Mouse (Mus musculus): ENCODE measurements at regions not wholly inside any gene's neighbourhood (a gene's known extent, or its start where the extent isn't known, plus 50 kb on each side); places are given as distances from the start of the nearest gene placed in this dataset.

- H3K36me3 ChIP-seq (replicated peaks; ENCODE audit: control insufficient read depth, insufficient read depth, low read depth), result no peaks in the 10 kb centered on the region
- DNase-seq (ENCODE audit: low read depth in 3 of 3, low spot score in 3 of 3) (no peak), ATAC-seq (ENCODE audit: insufficient read depth) (no peak)
These were observed 62.6 kb downstream of the Mcfd2 start for GRCm38 (mm10) chr17:87202958-87203720.

GRCm38 (mm10) chr17:87202490-87202889, 63.2 kb downstream of the Mcfd2 start:
- 20% methylated on average over 6 of the region's 6 CpGs for WGBS (ENCODE audit: insufficient replicate concordance)
- no peak overlapping the region for H3K9ac ChIP-seq (replicated peaks)
- DNase-seq (ENCODE audit: low read depth in 3 of 3, low spot score in 3 of 3), result peak in 1 of 3 experiments; percentile 20

More at GRCm38 (mm10) chr17:87202958-87203720, 62.6 kb downstream of the Mcfd2 start:
- 32% methylated on average over 5 of the region's 5 CpGs for WGBS (ENCODE audit: insufficient replicate concordance)
- no peaks in the 10 kb centered on the region for H3K27me3 ChIP-seq (ENCODE audit: control insufficient read depth, insufficient read depth, low read length)
- no peak overlapping the region for H3K27ac ChIP-seq
- H3K4me1 ChIP-seq (replicated peaks; ENCODE audit: control insufficient read depth in 2 of 2, insufficient read depth in 2 of 2, low read length in 1 of 2), result peaks cover 0 to 16% of the 10 kb centered on the region in 2 experiments; a peak in 2 of 4 replicates
- H3K9ac ChIP-seq (replicated peaks), result no peak overlapping the region
- H3K9me3 ChIP-seq (ENCODE audit: control insufficient read depth, low read length), result no peaks in the 10 kb centered on the region
- H3K4me3 ChIP-seq (ENCODE audit: insufficient read depth in 1 of 2, low read depth in 2 of 2, low read length in 2 of 2), result no peak overlapping the region
- no peak overlapping the region for H3K4me2 ChIP-seq (ENCODE audit: low read depth)
- no peak for TF ChIP-seq CTCF (IDR thresholded peaks at IDR 0.05; ENCODE audit: low read depth)
- no peak for TF ChIP-seq EP300 (IDR thresholded peaks at IDR 0.05; ENCODE audit: low read depth)

GRCm38 (mm10) chr17:87200721-87201242, 65.0 kb downstream of the Mcfd2 start:
- Histone ChIP-seq H3K27me3 (ENCODE audit: control insufficient read depth, insufficient read depth, low read length) (no peaks in the 10 kb centered on the region), H3K27ac (no peak overlapping the region), H3K36me3 (replicated peaks; ENCODE audit: control insufficient read depth, insufficient read depth, low read depth) (no peaks in the 10 kb centered on the region), H3K4me1 (replicated peaks; ENCODE audit: control insufficient read depth in 2 of 2, insufficient read depth in 2 of 2, low read length in 1 of 2) (peaks cover 0 to 16% of the 10 kb centered on the region in 2 experiments; a peak in 2 of 4 replicates), H3K9me3 (ENCODE audit: control insufficient read depth, low read length) (no peaks in the 10 kb centered on the region), H3K9ac (replicated peaks) (no peak overlapping the region), H3K4me3 (ENCODE audit: insufficient read depth in 1 of 2, low read depth in 2 of 2, low read length in 2 of 2) (no peak overlapping the region), H3K4me2 (ENCODE audit: low read depth) (no peak overlapping the region)
- ATAC-seq (ENCODE audit: insufficient read depth), result no peak
- 58% methylated on average over 3 of the region's 3 CpGs for WGBS (ENCODE audit: insufficient replicate concordance)
- no peak for DNase-seq (ENCODE audit: low read depth in 3 of 3, low spot score in 3 of 3)
- TF ChIP-seq CTCF (IDR thresholded peaks at IDR 0.05; ENCODE audit: low read depth) (no peak), EP300 (IDR thresholded peaks at IDR 0.05; ENCODE audit: low read depth) (no peak)

More at GRCm38 (mm10) chr17:87202490-87202889, 63.2 kb downstream of the Mcfd2 start:
- ATAC-seq (ENCODE audit: insufficient read depth), result peak; percentile 47; the same call in 1 of the 2 replicates
- Histone ChIP-seq H3K9me3 (ENCODE audit: control insufficient read depth, low read length) (no peaks in the 10 kb centered on the region), H3K4me2 (ENCODE audit: low read depth) (no peak overlapping the region), H3K27me3 (ENCODE audit: control insufficient read depth, insufficient read depth, low read length) (no peaks in the 10 kb centered on the region), H3K4me3 (ENCODE audit: insufficient read depth in 1 of 2, low read depth in 2 of 2, low read length in 2 of 2) (no peak overlapping the region), H3K27ac (no peak overlapping the region), H3K4me1 (replicated peaks; ENCODE audit: control insufficient read depth in 2 of 2, insufficient read depth in 2 of 2, low read length in 1 of 2) (peaks cover 0 to 16% of the 10 kb centered on the region in 2 experiments; a peak in 2 of 4 replicates), H3K36me3 (replicated peaks; ENCODE audit: control insufficient read depth, insufficient read depth, low read depth) (no peaks in the 10 kb centered on the region)
- TF ChIP-seq EP300 (IDR thresholded peaks at IDR 0.05; ENCODE audit: low read depth) (no peak), CTCF (IDR thresholded peaks at IDR 0.05; ENCODE audit: low read depth) (no peak)

GRCm38 (mm10) chr17:87200134-87200533, 65.6 kb downstream of the Mcfd2 start:
- Histone ChIP-seq H3K4me2 (ENCODE audit: low read depth) (no peak overlapping the region), H3K27ac (no peak overlapping the region), H3K4me1 (replicated peaks; ENCODE audit: control insufficient read depth in 2 of 2, insufficient read depth in 2 of 2, low read length in 1 of 2) (peaks cover 0 to 16% of the 10 kb centered on the region in 2 experiments; a peak in 2 of 4 replicates), H3K9me3 (ENCODE audit: control insufficient read depth, low read length) (no peaks in the 10 kb centered on the region), H3K27me3 (ENCODE audit: control insufficient read depth, insufficient read depth, low read length) (no peaks in the 10 kb centered on the region), H3K9ac (replicated peaks) (no peak overlapping the region), H3K4me3 (ENCODE audit: insufficient read depth in 1 of 2, low read depth in 2 of 2, low read length in 2 of 2) (no peak overlapping the region), H3K36me3 (replicated peaks; ENCODE audit: control insufficient read depth, insufficient read depth, low read depth) (no peaks in the 10 kb centered on the region)
- no peak for DNase-seq (ENCODE audit: low read depth in 3 of 3, low spot score in 3 of 3)
- TF ChIP-seq CTCF (IDR thresholded peaks at IDR 0.05; ENCODE audit: low read depth) (no peak), EP300 (IDR thresholded peaks at IDR 0.05; ENCODE audit: low read depth) (no peak)
- 50% methylated on average over 2 of the region's 2 CpGs for WGBS (ENCODE audit: insufficient replicate concordance)
- no peak for ATAC-seq (ENCODE audit: insufficient read depth)

GRCm38 (mm10) chr17:87199134-87199533, 66.6 kb downstream of the Mcfd2 start:
- 70% methylated on average over 3 of the region's 3 CpGs for WGBS (ENCODE audit: insufficient replicate concordance)
- Histone ChIP-seq H3K27me3 (ENCODE audit: control insufficient read depth, insufficient read depth, low read length) (no peaks in the 10 kb centered on the region), H3K9ac (replicated peaks) (no peak overlapping the region), H3K4me3 (ENCODE audit: insufficient read depth in 1 of 2, low read depth in 2 of 2, low read length in 2 of 2) (no peak overlapping the region), H3K36me3 (replicated peaks; ENCODE audit: control insufficient read depth, insufficient read depth, low read depth) (no peaks in the 10 kb centered on the region), H3K4me2 (ENCODE audit: low read depth) (no peak overlapping the region), H3K27ac (no peak overlapping the region), H3K9me3 (ENCODE audit: control insufficient read depth, low read length) (no peaks in the 10 kb centered on the region), H3K4me1 (replicated peaks; ENCODE audit: control insufficient read depth in 2 of 2, insufficient read depth in 2 of 2, low read length in 1 of 2) (peaks cover 0 to 16% of the 10 kb centered on the region in 2 experiments; a peak in 2 of 4 replicates)
- no peak for TF ChIP-seq CTCF (IDR thresholded peaks at IDR 0.05; ENCODE audit: low read depth)
- no peak for TF ChIP-seq EP300 (IDR thresholded peaks at IDR 0.05; ENCODE audit: low read depth)
- DNase-seq (ENCODE audit: low read depth in 3 of 3, low spot score in 3 of 3) (no peak), ATAC-seq (ENCODE audit: insufficient read depth) (no peak)
